Comparison of ENCODE assay signal across 9 mouse cellular contexts in the genomic region with DNA sequence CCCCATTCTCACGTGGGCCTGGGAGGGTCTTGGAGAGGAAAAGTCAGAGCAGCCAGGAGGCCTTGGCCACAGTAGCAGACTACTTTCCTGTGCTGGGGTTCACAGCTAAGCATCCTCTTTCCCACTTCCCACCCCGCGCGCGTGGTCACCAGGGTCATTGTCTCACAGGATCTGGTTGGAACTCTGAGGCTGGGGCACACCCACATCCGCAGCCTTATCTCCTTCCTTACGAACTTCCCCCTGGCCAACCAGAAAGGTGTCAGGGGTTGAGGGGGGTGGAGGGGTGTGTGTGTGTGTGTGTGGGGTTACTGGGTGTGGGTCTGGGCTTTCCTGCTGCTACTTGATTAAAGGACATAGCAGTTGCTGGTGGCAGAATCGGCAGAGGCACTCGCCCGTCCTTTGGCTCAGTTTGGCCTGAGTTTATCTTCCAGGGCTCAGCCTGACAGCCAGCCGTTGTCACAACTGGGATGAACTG. TPM values are rescaled to one million over a fixed set of nuclear protein-coding genes. Genes with fewer than 3 reads are reported as not detected.
DNase-seq lines count a peak whose midpoint lies in the region; ATAC-seq lines count a peak whose summit lies in the region.
"Had no signal": no experiment of that assay in that cellular context is flagged by ENCODE, and none has a peak within 500 bp of the region (broad histone marks: within the 10 kb centered on the region; RNA-seq: fewer than 3 reads in every experiment).

No protein-coding gene starts in this region.

- no peaks in the 10 kb centered on the region for H3K36me3 ChIP-seq in heart, embryonic 11.5 days (ENCODE audit: control insufficient read depth, insufficient read depth, low read length)
- H3K36me3 ChIP-seq in limb, embryonic 10.5 days, result no peaks in the 10 kb centered on the region
- no peaks in the 10 kb centered on the region for H3K36me3 ChIP-seq in hindbrain, embryonic 12.5 days

- 0 out of 2 replicates have a peak overlapping the region, but pooled peaks have one; percentile 50 for H3K27ac ChIP-seq in heart, embryonic 11.5 days (ENCODE audit: low read depth, low read length)
- H3K27ac ChIP-seq in limb, embryonic 10.5 days, result 0 out of 2 replicates have a peak overlapping the region, but pooled peaks have one; percentile 2
- no peak overlapping the region for H3K27ac ChIP-seq in hindbrain, embryonic 12.5 days
- H3K27ac ChIP-seq: macrophage had no signal

- 42% methylated on average over 11 of the region's 11 CpGs for WGBS in heart, embryonic 11.5 days (ENCODE audit: insufficient replicate concordance)
- 79% methylated on average over 11 of the region's 11 CpGs for WGBS in limb, embryonic 10.5 days
- WGBS in hindbrain, embryonic 12.5 days, result 80% methylated on average over 11 of the region's 11 CpGs

- no peak overlapping the region for H3K9ac ChIP-seq in heart, embryonic 11.5 days (ENCODE audit: low read depth, low read length)
- no peak overlapping the region for H3K9ac ChIP-seq in hindbrain, embryonic 12.5 days

- H3K27me3 ChIP-seq in heart, embryonic 11.5 days (ENCODE audit: control insufficient read depth, insufficient read depth, low read length), result peaks cover 20% of the 10 kb centered on the region
- H3K27me3 ChIP-seq in limb, embryonic 10.5 days (ENCODE audit: low read depth, poor library complexity, severe bottlenecking), result peaks cover 55% of the 10 kb centered on the region
- peaks cover 7% of the 10 kb centered on the region; the same call in 1 of the 2 replicates for H3K27me3 ChIP-seq in hindbrain, embryonic 12.5 days

- no peak overlapping the region for H3K4me2 ChIP-seq in heart, embryonic 11.5 days
- H3K4me2 ChIP-seq in hindbrain, embryonic 12.5 days (replicated peaks), result no peak overlapping the region

- peak; percentile 74 for DNase-seq in adrenal gland, adult 2 months
- DNase-seq in adrenal gland, adult 18-20 months (ENCODE audit: low spot score in 2 of 2), result no peak
- no peak for DNase-seq in limb, embryonic 10.5 days (ENCODE audit: low spot score)
- DNase-seq in natural killer cell, adult 2 months (ENCODE audit: low spot score in 2 of 2), result peak; percentile 35 to 45
- DNase-seq in adipocyte (ENCODE audit: low spot score), result no peak
- no peak for DNase-seq in layer of hippocampus, postnatal 36 days

- H3K4me1 ChIP-seq in heart, embryonic 11.5 days (ENCODE audit: control insufficient read depth, insufficient read depth, low read length), result peaks cover 10% of the 10 kb centered on the region
- peaks cover 12% of the 10 kb centered on the region for H3K4me1 ChIP-seq in limb, embryonic 10.5 days
- peaks cover 8% of the 10 kb centered on the region for H3K4me1 ChIP-seq in hindbrain, embryonic 12.5 days

- H3K4me3 ChIP-seq in heart, embryonic 11.5 days (ENCODE audit: low read depth, low read length), result no peak overlapping the region
- H3K4me3 ChIP-seq in limb, embryonic 10.5 days, result no peak overlapping the region
- no peak overlapping the region for H3K4me3 ChIP-seq in hindbrain, embryonic 12.5 days

- peak; percentile 46; the same call in 1 of the 2 replicates for ATAC-seq in heart, embryonic 11.5 days (replicated peaks; ENCODE audit: insufficient number of reproducible peaks, low FRiP score, low TSS enrichment)
- ATAC-seq in hindbrain, embryonic 12.5 days (ENCODE audit: low FRiP score), result no peak

- no peaks in the 10 kb centered on the region for H3K9me3 ChIP-seq in heart, embryonic 11.5 days (replicated peaks; ENCODE audit: control insufficient read depth, low read length)
- H3K9me3 ChIP-seq in limb, embryonic 10.5 days (replicated peaks), result no peaks in the 10 kb centered on the region
- no peaks in the 10 kb centered on the region for H3K9me3 ChIP-seq in hindbrain, embryonic 12.5 days (replicated peaks)

RNA-seq across cellular contexts. Expression of gene Cbfa2t3, which starts 13.0 kb away (rescaled TPM):
- 10 to 100 TPM; 13.9 to 16.2 TPM for total RNA-seq in adrenal gland, adult 2 months (2021)
- 19.3 and 20.3 TPM in 2 replicates for polyA plus RNA-seq in adrenal gland, adult 2 months (2012; rRNA removed)
- total RNA-seq in adrenal gland, adult 18-20 months (2021), result 10 to 100 TPM; 10.5 to 28.9 TPM
- 5.2 and 5.4 TPM in 2 replicates for polyA plus RNA-seq in heart, embryonic 11.5 days (2014; fragmentation: Nextera tagmentation; extraction: Ambion mirVana)
- polyA plus RNA-seq in limb, embryonic 10.5 days (2016; fragmentation: Nextera tagmentation; extraction: Ambion mirVana), result 2.0 and 2.8 TPM in 2 replicates
- 10 to 100 TPM; 47.2 to 50.2 TPM for total RNA-seq in layer of hippocampus, postnatal 36 days (2021)
- polyA plus RNA-seq in hindbrain, embryonic 12.5 days (2016; fragmentation: Nextera tagmentation; extraction: Ambion mirVana), result 17.1 and 17.3 TPM in 2 replicates

Comparison
In these comparisons a context has a peak if more than half of its experiments do, and no peak if none do; other contexts are left out.
1. DNase-seq: peak in adrenal gland, adult 2 months (single experiment) and natural killer cell, adult 2 months (2 of 2); none in adrenal gland, adult 18-20 months (0 of 2), limb, embryonic 10.5 days (single experiment), adipocyte (single experiment) and layer of hippocampus, postnatal 36 days (0 of 2).